Mouse (Mus musculus): ENCODE measurements at regions not wholly inside any gene's neighbourhood (a gene's known extent, or its start where the extent isn't known, plus 50 kb on each side); places are given as distances from the start of the nearest gene placed in this dataset.

DNA sequence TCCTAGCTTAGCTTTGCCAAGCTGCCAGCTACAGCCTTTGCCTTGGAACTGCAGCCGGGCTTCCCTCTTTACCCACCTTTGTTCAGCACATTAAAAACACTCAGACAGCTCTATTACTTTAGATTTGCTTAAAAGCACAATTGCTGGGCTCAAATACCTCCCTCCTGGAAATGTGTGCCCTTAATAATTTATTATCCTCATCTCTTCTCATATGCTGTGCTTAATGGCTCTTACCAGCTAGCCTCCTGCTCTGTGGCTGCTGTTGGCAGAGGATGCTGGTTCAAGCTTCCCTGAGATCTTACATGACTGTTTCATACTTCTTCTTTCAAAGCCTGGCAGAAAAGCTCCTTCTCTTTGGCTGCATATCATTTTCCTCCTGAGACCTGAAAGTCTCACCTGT is 378.1 kb upstream of the Cdh19 start:
- intact Hi-C loops (cut with DNase I): no loop called here
- no peak for DNase-seq

DNA sequence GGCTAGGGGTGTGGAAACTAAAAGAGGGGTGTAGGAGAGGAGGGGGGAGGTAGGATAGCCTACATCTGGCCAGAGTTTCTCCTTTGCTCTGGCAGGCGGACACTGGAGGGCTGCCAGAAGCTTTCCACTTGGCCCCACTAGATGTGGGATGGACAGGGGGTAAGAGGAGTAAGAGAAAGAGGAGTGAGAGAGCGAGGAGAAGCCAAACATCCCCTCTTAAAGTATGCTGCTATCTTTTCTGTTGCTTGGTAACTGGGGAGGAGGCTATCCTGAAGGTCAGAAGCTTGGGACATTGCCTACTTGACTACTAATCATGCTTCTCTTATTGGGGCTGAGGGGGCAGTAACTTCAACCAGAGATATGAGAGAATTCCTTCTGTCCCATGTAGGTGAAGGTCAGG is 360.5 kb upstream of the Cdh19 start:
- intact Hi-C loops (cut with DNase I): no loop called here
- DNase-seq: no peak

DNA sequence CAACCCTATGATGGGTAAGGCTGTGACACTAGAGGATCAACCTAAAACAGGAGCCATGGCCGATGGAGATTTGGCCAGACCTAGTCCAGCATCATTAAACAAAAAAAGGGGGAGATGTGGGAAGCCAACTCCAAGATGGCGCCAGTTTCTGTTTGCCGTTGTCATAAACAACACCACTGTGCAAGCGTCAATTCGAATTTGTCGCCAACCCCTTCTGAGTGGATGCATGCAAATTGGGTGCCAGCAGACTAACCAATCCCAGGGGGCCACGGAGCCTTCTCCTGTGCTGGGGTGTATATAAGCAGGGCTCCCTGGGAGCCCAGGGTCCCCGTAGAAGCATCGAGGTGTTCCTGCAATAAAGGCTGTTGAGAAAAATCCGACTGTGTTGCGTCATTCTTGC is 324.9 kb upstream of the Cdh19 start:
- intact Hi-C loops (cut with DNase I): no loop called here
- no peak for DNase-seq

DNA sequence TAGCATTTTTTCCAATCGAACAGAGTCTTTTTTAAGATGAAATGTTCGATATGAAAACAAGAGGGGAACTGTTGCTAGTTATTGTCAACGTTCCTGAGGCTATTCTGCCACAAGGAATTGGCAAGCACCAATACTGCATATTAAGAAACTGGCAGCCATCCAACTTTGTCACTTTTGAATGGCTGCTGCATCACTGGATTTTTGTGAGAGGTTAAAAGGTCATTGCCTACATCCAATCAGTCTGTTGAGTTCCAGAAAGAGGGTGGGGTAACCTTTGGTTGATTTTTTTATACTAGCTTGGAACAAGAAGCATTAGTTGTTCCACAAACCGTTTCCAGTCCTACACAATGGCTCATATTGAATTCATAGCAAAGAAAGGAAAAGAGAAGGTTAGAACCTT is 309.0 kb upstream of the Cdh19 start:
- peak; percentile 7 for DNase-seq
- intact Hi-C loops (cut with DNase I): no loop called here

DNA sequence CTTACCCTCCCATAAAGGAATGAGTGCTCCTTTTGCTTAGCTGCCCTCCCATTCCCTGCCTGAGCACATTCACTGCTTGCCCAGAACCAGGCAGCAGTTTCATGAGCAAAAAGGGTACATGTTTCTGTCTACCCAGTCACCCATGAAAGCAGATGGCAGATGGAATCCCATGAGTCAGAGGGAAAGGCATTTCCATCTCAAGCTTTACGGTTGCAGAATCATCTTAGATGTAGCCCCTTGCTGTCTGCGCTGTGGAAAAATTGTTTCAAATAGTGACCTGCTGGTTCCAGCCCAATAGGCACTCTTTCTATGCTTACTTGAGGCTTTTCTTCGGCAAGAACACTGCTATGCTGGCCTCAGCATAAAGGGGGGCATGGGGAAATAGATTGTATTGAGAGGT is 308.5 kb upstream of the Cdh19 start:
- DNase-seq: peak; percentile 34
- intact Hi-C loops (cut with DNase I): no loop called here

DNA sequence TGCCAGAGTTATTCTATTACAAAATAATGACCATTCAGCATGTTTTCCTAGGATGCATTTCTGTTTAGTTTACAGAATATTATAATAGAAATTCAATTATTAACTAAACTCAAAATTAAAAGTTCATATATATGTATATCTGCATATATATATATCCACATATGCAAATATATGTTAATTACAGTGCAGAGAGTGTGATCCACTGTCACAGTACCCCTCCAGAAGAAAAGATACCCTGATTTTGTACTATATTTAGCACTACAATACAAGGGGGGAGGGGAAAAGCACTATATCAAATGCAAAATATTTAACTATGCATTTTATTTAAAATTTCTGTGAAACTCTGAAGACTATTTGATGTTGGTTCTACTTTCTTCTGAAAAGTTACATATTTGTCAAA is 265.4 kb upstream of the Cdh19 start:
- intact Hi-C loops (cut with DNase I): no loop called here
- no peak for DNase-seq

DNA sequence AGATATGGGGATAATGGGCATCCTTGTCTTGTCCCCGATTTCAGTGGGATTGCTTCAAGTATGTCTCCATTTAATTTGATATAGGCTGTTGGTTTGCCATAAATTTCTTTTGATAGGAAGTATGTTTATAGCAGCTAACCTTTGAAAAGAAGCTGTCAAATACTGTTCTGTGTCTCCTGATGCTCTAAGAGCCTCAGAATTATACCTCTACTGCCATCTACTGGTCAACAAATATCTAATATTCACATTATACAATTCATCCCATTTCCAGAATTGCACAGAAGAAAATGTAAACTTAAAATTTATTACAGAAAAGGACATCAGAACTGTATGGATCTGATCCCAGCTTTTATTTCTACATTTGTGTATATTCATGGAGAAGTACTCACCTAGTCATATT is 265.0 kb upstream of the Cdh19 start:
- DNase-seq: no peak
- intact Hi-C loops (cut with DNase I): no loop called here
